In the genomic region with DNA sequence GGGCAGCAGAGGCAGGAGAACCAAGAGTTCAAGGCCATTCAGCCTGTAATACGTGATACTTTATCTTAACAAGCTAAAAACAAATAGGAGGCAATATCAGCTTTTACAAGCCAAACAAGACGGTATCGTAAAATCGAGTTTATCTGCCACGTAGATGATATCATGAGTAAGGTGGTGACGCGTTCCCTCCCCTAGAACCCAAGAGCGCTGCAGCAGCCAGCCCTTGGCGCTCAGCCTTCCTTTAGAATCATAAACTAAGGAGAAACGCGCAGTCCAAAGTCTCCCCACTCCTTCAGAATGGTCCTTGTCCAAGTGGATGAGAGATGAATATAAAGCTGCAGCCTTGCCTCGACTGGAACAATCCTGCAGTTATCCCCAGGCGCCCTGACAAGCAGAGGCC, we compare ENCODE assay signal across 30 mouse cellular contexts. TPM values are rescaled to one million over a fixed set of nuclear protein-coding genes. Genes with fewer than 3 reads are reported as not detected.
DNase-seq lines count a peak whose midpoint lies in the region; ATAC-seq and TF ChIP-seq lines count a peak whose summit lies in the region.
"Had no signal": no experiment of that assay in that cellular context is flagged by ENCODE, and none has a peak within 500 bp of the region (broad histone marks: within the 10 kb centered on the region; RNA-seq: fewer than 3 reads in every experiment).

No protein-coding gene starts in this region.

- DNase-seq in hindbrain, embryonic 14.5 days (ENCODE audit: low spot score): no peak
- DNase-seq in NIH3T3 (ENCODE audit: low read depth): peak; percentile 13
- peak; percentile 6 for DNase-seq in brain, embryonic 14.5 days (ENCODE audit: low read depth)
- no peak for DNase-seq in gastrocnemius, postnatal 25 days
- DNase-seq in lung, postnatal 10 days: no peak
- DNase-seq: adrenal gland, postnatal 25 days; cerebellum, adult 8-10 months; cerebellum, postnatal 25 days; gastrocnemius, postnatal 10 days; heart, adult 18-20 months; kidney, adult 18-20 months; kidney, postnatal 25 days; liver; lung, embryonic 14.5 days; lung, postnatal 36 days; right cerebral cortex, postnatal 14 days; spleen, adult 18-20 months; thymus, postnatal 25 days had no signal

- peak; percentile 37; the same call in 1 of the 2 replicates for ATAC-seq in hindbrain, embryonic 16.5 days
- no peak for ATAC-seq in hindbrain, embryonic 14.5 days (ENCODE audit: low FRiP score)
- peak; percentile 71 for ATAC-seq in intestine, postnatal 0 days
- ATAC-seq: CD4-positive, CD25-positive, alpha-beta regulatory T cell, adult 4 months; forebrain, embryonic 16.5 days had no signal

- H3K9ac ChIP-seq in hindbrain, embryonic 16.5 days (ENCODE audit: low read depth, low read length): no peak overlapping the region
- H3K9ac ChIP-seq in hindbrain, embryonic 14.5 days: no peak overlapping the region
- no peak overlapping the region for H3K9ac ChIP-seq in intestine, postnatal 0 days (ENCODE audit: low read depth, low read length)
- H3K9ac ChIP-seq: embryonic facial prominence, embryonic 12.5 days; heart, embryonic 12.5 days; kidney, embryonic 15.5 days; liver, embryonic 15.5 days; lung, embryonic 14.5 days; midbrain, embryonic 12.5 days; neural tube, embryonic 13.5 days had no signal

- H3K4me2 ChIP-seq in hindbrain, embryonic 16.5 days (ENCODE audit: low read length): no peak overlapping the region
- no peak overlapping the region for H3K4me2 ChIP-seq in hindbrain, embryonic 14.5 days (replicated peaks)
- no peak overlapping the region for H3K4me2 ChIP-seq in intestine, postnatal 0 days (replicated peaks; ENCODE audit: low read depth)
- H3K4me2 ChIP-seq: embryonic facial prominence, embryonic 12.5 days; heart, embryonic 12.5 days; kidney, embryonic 15.5 days; liver, embryonic 15.5 days; lung, embryonic 14.5 days; midbrain, embryonic 12.5 days; neural tube, embryonic 13.5 days had no signal

- H3K27me3 ChIP-seq in hindbrain, embryonic 16.5 days (replicated peaks; ENCODE audit: control insufficient read depth, insufficient read depth, low read length): no peaks in the 10 kb centered on the region
- H3K27me3 ChIP-seq in hindbrain, embryonic 14.5 days (ENCODE audit: control insufficient read depth, insufficient read depth, low read length): no peaks in the 10 kb centered on the region
- no peaks in the 10 kb centered on the region for H3K27me3 ChIP-seq in intestine, postnatal 0 days (replicated peaks; ENCODE audit: control insufficient read depth, insufficient read depth, low read length)
- H3K27me3 ChIP-seq: embryonic facial prominence, embryonic 12.5 days; heart, embryonic 12.5 days; kidney, embryonic 15.5 days; liver, embryonic 15.5 days; midbrain, embryonic 12.5 days; neural tube, embryonic 13.5 days had no signal

- 88% methylated on average over 13 of the region's 13 CpGs for WGBS in hindbrain, embryonic 16.5 days
- WGBS in hindbrain, embryonic 14.5 days: 81% methylated on average over 13 of the region's 13 CpGs
- WGBS in intestine, postnatal 0 days: 44% methylated on average over 13 of the region's 13 CpGs

- H3K9me3 ChIP-seq in hindbrain, embryonic 16.5 days (ENCODE audit: control insufficient read depth, low read length): no peaks in the 10 kb centered on the region
- no peaks in the 10 kb centered on the region for H3K9me3 ChIP-seq in hindbrain, embryonic 14.5 days (ENCODE audit: control insufficient read depth, low read length)
- H3K9me3 ChIP-seq in intestine, postnatal 0 days (ENCODE audit: control insufficient read depth): no peaks in the 10 kb centered on the region
- H3K9me3 ChIP-seq: embryonic facial prominence, embryonic 12.5 days; kidney, embryonic 15.5 days; liver, embryonic 15.5 days; midbrain, embryonic 12.5 days; neural tube, embryonic 13.5 days had no signal

- TF ChIP-seq POLR2A in brain, embryonic 14.5 days (IDR thresholded peaks at IDR 0.05; ENCODE audit: borderline replicate concordance, extremely low read depth, insufficient read depth, insufficient read length, poor library complexity, severe bottlenecking): no peak

- TF ChIP-seq CTCF in brain, embryonic 14.5 days (IDR thresholded peaks at IDR 0.05; ENCODE audit: borderline replicate concordance, extremely low read depth, insufficient read depth, insufficient read length): no peak
- no peak for TF ChIP-seq CTCF in intestine, postnatal 0 days (IDR thresholded peaks at IDR 0.05; ENCODE audit: low read depth)

- no peaks in the 10 kb centered on the region for H3K4me1 ChIP-seq in hindbrain, embryonic 16.5 days (ENCODE audit: control insufficient read depth, insufficient read depth, low read depth, low read length)
- H3K4me1 ChIP-seq in hindbrain, embryonic 14.5 days (replicated peaks; ENCODE audit: control insufficient read depth, insufficient read depth, low read length): no peaks in the 10 kb centered on the region
- H3K4me1 ChIP-seq in intestine, postnatal 0 days (replicated peaks; ENCODE audit: control insufficient read depth, insufficient read depth, low read length): no peaks in the 10 kb centered on the region
- H3K4me1 ChIP-seq: embryonic facial prominence, embryonic 12.5 days; heart, embryonic 12.5 days; kidney, embryonic 15.5 days; liver, embryonic 15.5 days; midbrain, embryonic 12.5 days; neural tube, embryonic 13.5 days had no signal

- H3K4me3 ChIP-seq in hindbrain, embryonic 16.5 days (ENCODE audit: low read length): no peak overlapping the region
- H3K4me3 ChIP-seq in hindbrain, embryonic 14.5 days (replicated peaks; ENCODE audit: low read length): no peak overlapping the region
- no peak overlapping the region for H3K4me3 ChIP-seq in intestine, postnatal 0 days (ENCODE audit: low read depth, low read length)
- H3K4me3 ChIP-seq: embryonic facial prominence, embryonic 12.5 days; erythroblast, embryonic 14.5 days; heart, embryonic 12.5 days; kidney, embryonic 15.5 days; layer of hippocampus, adult 2 months; liver, embryonic 15.5 days; midbrain, embryonic 12.5 days; neural tube, embryonic 13.5 days had no signal

- no peaks in the 10 kb centered on the region for H3K36me3 ChIP-seq in hindbrain, embryonic 16.5 days (ENCODE audit: control insufficient read depth, insufficient read depth, low read length)
- H3K36me3 ChIP-seq in hindbrain, embryonic 14.5 days (replicated peaks; ENCODE audit: control insufficient read depth, insufficient read depth): no peaks in the 10 kb centered on the region
- H3K36me3 ChIP-seq in intestine, postnatal 0 days (ENCODE audit: control insufficient read depth, insufficient read depth): no peaks in the 10 kb centered on the region
- H3K36me3 ChIP-seq: liver, embryonic 15.5 days; midbrain, embryonic 12.5 days; neural tube, embryonic 13.5 days had no signal

- no peak overlapping the region for H3K27ac ChIP-seq in hindbrain, embryonic 16.5 days (ENCODE audit: low read depth, low read length)
- no peak overlapping the region for H3K27ac ChIP-seq in hindbrain, embryonic 14.5 days
- H3K27ac ChIP-seq in intestine, postnatal 0 days (ENCODE audit: low read depth, low read length): no peak overlapping the region
- H3K27ac ChIP-seq: embryonic facial prominence, embryonic 12.5 days; kidney, embryonic 15.5 days; layer of hippocampus, adult 2 months; liver, embryonic 15.5 days; midbrain, embryonic 12.5 days; neural tube, embryonic 13.5 days had no signal

RNA-seq across cellular contexts. Expression of a gene that starts 36.4 kb away (rescaled TPM):
- polyA plus RNA-seq in hindbrain, embryonic 16.5 days (2015; fragmentation: Nextera tagmentation; extraction: Ambion mirVana): 9.8 and 11.9 TPM in 2 replicates
- polyA plus RNA-seq in hindbrain, embryonic 14.5 days (2014; fragmentation: Nextera tagmentation; extraction: Ambion mirVana): 25.8 and 29.0 TPM in 2 replicates
- 30.9 and 37.0 TPM in 2 replicates for polyA plus RNA-seq in brain, embryonic 14.5 days (2012; rRNA removed)
- 8.3 and 9.7 TPM in 2 replicates for polyA plus RNA-seq in intestine, postnatal 0 days (2015; fragmentation: Nextera tagmentation; extraction: Ambion mirVana)
- 1 to 10 TPM; 4.1 to 4.8 TPM for total RNA-seq in gastrocnemius, postnatal 25 days (2021)

Comparison
In these comparisons a context has a peak if more than half of its experiments do, and no peak if none do; other contexts are left out.
1. DNase-seq: peak in NIH3T3 (single experiment) and brain, embryonic 14.5 days (single experiment); none in hindbrain, embryonic 14.5 days (single experiment), gastrocnemius, postnatal 25 days (single experiment) and lung, postnatal 10 days (single experiment).